Mouse (Mus musculus) gastrocnemius, postnatal 25 days (tissue): ENCODE results near the gene Vps25. TPM values are rescaled to one million over a fixed set of nuclear protein-coding genes. Genes with fewer than 3 reads are reported as not detected.

ENCODE experiments used
- DNase-seq: peaks from one replicate; pipeline ENCODE4 v3.0.0; 2022
- total RNA-seq, 2 experiments: library from RNA; stranded (reverse); gene quantifications; 1 replicate in 1 of 2; 2 replicates in 1 of 2; pipeline ENCODE4 v1.2.3; 2021

Vps25 gene
- total RNA-seq, 2 experiments from 2014 or later, result 31.8 to 36.4 TPM

DNA sequence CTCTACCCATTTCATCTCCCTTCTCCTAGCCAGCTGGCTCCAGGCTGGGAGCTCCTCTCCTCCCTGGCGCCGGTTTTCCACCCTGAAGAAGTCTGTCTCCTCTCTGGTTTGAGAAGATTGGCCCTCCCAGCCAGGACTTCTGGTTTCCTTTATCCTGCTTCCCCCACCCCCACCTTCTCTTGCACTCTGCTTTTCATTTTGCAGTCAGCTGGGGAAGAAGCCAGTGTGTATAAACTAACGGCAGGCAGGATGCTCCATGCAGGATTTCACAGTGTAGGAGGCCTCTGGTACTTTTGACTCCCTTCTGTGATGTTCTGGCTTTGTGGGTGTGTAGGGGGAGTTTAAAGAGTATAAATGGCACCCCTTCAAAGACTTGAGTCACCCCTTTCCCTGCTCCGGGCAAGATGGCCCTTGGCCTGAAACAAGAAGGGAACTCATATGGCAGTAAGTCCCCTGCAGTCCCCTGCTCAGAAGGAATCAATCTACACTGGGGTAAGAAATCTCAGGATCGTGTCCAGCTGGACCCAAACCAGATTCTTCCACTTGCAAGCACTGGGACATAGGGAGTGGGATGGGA is 15.3 kb upstream of the Vps25 start:
- DNase-seq, result peak; percentile 46

DNA sequence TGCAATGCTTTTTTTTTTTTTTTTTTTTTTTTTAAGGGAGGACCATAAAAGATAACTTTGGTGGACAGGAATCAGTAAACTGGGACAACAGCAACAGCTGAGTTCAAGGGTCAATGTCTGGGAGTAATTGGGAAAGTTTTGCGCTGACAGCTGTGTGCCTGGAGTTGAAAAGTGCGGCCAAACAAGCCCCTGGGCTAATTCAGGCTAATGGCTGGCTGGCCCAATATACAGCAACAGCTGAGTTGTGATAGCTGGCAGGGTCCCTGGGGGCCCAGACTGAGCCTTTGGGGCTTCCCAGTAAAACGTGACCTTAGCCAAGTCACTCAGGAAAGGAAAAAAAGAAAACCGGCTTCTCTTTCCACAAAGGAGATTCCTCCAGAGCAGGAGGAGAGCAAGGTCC is 8.4 kb upstream of the Vps25 start:
- peak; percentile 74 for DNase-seq

DNA sequence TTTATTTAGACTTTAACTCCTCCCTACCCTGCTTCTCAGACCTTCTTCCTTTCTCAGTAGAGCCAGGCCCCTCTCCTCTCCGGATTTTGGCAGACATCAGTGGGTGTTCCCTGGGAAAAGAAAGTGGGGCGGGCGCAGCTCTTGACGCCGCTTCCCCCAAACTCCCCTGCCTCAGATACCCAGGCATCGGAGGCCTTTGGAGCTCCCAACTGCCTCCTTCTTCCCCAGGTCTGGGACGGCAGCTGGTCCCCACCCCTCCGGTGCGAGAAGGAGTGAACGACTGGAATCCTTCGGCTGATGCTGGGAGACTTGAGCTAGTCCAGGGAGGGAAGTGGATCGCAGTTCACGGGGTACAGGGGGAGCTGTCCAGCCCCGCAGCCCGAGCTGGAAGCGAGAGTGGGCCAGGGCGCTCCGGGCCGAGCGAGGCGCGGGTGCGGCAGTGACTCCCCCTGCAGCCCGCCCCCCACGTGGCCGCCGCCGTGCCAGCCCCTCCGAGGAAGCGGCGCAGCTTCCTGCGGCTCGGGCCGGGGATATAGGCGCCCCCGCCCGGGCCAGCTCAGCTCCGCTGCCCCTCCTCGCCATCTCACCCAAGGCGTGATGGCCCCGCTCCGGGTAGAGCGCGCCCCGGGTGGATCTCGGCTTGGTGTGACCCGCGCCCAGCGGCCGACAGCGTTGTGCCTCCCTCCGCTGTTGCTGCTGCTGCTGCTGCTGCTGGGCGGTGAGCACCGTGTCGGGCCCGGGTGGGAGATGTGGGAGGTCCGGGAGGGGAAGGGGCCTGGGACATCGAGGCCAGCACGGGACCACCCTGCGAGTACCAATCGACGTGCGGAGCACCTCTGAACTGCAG is 7.4 kb upstream of the Vps25 start, which contains the start of gene Ramp2:
Gene Ramp2, plus strand, starts transcription at position 174 of the 847 bp plus-strand sequence.
- DNase-seq, result peak; percentile 78

DNA sequence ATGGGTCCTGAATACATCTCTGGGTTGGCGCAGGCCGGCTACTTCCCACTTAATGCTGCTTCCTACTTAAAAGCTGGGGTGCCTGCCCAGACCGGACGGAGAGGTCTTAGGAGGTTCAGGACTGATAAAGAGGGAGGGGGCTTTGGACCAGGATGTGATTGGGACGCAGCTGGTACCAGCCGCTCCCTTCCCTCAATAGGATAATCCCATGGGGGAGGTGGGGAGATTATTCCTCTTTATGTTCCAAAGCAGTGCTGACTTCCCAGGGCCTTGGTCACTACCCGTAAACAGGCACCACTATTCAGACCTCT is 6.8 kb upstream of the Vps25 start:
- DNase-seq, result no peak

DNA sequence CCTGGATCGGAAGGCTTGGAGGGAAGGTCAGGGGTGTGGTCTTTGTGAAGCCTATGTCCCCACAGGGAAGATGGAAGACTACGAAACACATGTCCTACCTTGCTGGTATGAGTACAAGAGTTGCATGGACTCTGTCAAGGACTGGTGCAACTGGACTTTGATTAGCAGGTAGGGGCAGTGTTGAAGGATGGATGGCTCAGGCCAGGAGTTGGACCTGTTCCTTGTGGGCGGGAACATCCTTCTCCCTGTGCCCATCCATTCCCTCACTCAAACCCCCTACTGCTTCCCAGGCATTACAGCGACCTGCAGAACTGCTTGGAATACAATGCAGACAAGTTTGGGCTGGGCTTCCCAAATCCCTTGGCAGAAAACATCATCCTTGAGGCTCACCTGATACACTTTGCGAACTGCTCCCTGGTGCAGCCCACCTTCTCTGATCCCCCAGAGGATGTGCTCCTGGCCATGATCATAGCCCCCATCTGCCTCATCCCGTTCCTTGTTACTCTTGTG is 5.9 kb upstream of the Vps25 start:
- DNase-seq, result no peak

DNA sequence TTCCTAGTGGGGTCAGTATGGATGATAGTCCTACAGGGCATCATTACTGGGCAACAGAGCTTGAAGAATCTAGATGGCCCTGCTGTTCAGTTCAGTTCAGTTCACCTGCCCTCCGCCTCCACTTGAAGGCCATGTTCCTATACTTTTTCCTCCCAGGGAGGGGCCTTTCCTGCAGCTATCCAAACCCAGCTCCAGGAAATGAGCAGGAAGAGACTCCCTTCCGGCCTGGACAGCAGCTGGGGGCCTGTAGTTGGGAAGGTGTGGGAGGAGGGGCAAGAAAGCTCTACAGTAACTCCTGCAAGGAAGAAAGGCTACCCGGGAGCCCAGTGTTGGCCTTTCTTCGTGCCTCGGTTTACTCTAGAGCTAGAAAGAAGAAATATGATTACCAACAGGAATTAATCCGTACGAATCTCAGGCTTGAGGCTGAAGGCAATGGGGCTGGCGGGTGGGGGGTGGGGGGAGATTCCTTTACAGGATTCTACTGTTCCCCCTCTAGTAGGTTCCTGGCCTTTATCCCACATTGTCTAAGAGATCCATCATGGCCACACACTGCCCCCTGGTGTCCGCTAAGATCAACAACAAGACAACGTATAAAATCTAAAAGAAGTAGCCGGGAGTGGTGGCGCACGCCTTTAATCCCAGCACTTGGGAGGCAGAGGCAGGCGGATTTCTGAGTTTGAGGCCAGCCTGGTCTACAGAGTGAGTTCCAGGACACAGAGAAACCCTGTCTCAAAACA is 5.1 kb upstream of the Vps25 start:
- DNase-seq, result peak; percentile 50

DNA sequence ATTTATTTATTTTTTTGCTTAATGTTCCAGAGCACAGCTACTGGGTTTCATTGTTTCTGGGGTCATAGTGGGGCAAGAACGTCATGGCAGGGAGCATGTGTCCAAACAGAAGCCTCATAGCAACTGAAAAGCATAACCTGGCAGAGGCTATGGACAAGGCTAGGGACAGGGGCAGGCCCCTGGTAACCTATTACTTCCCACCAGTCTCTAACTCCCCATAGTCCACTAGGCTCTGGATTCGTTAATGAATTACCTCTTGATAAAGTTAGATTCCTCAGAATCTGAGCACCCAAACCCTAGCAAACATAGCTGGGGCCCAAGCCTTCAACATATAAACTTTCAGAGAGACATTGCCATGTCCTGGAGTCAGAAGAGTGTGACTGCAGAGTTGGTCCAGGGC is 2.5 kb upstream of the Vps25 start:
- no peak for DNase-seq

DNA sequence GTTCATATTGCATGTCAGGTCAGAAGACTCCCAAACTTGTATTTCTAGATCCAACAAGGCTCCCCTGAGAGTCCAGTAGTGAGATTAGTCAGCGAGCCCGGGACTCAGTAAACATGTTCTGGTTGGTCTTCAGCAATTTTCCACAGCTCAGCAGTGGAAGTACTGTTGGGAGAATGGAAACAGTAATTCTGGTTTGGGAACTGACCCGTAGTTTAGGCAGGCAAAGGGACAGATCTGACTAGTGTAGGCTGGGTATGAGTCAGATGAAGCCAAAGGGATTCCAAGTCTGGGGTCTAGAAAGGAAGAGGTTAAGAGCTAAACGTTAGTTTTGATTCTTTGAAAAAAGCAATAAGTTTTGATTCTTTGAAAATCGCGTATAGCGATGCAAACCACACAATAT is 566 bp upstream of the Vps25 start:
- DNase-seq, result no peak

DNA sequence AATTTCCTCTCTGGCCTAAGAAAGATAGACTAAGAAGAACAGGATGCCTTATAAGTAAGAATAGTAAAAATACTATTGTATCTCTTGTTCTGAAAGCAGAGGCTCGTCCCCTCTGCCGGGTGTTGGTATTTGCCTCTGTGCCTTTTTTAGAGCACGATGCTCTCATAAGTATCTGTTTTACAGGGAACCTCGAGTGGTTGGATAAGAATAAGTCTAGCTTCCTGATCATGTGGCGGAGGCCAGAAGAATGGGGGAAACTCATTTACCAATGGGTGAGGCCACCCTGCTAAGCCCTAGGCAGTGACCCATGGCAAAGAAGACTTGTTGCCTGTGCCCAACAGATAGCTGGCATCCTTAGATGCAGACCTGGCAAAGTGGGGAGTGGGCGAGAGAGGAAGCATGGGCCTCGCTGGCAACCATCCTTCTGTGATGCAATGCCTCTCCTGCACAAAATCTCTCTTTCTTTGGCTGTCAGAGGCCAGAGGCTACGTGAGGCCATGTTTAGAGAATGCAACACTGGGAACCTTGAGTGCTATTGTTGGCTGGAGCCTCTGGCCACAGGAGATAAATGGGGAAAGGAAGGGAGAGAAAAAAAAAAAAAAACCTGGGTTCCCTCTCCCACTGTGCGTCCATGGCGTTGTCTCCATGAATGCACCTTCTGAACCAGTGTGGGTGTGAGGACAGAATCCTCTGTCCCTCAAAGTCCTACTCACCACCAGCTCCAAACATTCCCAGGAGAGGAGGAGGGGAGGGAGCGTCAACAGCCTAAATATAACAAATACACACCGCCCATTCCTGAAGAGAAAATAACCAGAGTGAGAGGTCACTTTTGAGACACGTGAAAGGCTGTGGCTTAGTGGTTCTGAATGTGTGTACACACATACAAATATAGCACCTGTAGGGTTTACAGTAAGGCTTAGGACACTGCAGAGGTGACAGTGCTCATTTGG is 2.6 kb downstream of the Vps25 start:
- no peak for DNase-seq

DNA sequence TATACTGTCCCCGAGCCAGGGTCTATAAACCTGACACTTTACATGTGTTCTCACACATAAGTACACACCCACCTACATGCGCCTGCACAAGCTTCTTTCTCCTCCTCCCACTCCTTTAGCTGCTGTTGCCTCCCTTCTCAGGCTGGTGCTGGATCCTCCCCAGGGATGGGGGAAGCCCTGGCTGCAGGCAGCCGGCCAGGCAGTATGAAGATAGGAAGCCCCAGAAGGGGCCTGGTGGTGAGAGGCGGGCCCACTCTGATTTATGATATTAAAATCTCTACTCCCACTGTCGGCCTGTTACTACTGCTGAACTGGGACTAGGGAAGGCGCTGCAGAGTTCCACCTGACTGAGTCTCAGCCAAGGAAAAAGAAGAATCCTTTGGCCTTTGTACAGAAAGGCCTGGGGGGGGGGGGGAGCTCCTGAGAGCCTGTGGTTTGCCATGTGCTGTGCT is 5.8 kb downstream of the Vps25 start:
- no peak for DNase-seq

DNA sequence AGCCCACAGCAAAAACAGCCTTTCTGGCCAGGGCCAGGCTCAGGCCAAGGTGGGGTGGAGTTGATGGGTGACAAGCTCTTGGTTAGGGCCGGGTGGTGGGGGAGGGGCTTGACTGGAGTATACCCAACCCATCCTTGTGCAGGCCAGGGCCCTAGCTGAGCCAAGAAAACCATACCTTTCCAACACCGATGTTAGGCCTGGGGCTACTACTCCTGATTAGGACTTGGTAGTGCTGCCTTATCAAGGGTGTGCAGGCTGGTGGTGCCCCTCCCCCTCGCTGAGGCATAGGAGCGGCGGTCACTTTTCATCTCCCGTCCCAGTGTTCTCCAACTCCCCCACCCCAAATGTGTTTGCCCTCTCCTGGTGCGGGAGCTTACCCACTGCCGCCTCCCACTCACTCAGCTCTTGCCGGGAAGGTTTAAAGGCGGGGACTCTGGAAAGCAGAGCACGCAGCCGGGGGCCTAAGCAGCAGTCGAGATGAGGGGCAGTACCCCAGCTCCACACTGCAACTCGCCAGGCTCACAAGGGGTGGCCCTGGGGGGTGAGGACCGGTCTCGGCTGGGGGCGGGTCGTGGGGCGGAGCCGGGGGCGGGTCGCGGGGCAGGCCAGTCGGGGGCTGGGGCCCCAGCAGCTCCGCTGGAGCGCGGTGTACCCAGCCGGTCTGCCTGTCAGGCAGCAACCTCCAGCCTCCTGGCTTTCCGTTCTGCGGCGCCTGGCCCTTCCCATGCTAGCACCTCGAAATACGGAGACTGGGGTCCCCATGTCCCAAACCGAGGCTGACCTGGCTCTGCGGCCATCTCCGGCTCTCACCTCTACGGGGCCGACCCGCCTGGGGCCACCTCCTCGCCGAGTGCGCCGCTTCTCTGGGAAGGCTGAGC is 6.7 kb downstream of the Vps25 start, which contains the start of gene Wnk4:
Gene Wnk4, plus strand, starts transcription at position 620 of the 878 bp plus-strand sequence.
- peak; percentile 58 for DNase-seq

DNA sequence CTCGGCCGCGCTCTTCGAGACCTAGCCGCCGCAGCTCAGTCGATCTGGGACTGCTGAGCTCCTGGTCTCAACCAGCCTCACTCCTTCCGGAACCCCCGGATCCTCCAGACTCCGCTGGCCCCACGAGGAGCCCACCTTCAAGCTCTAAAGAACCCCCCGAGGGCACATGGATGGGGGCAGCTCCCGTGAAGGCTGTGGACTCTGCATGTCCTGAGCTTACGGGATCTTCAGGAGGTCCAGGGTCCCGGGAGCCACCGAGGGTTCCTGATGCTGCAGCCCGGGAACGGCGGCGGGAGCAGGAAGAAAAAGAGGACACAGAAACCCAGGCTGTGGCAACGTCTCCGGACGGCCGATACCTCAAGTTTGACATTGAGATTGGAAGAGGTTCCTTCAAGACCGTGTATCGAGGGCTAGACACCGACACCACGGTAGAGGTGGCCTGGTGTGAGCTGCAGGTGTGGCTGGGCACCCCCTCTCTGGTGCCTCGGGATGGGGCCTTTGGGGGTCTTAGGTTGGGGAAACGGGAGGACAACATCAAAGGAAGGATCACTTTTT is 7.4 kb downstream of the Vps25 start:
- DNase-seq, result no peak

DNA sequence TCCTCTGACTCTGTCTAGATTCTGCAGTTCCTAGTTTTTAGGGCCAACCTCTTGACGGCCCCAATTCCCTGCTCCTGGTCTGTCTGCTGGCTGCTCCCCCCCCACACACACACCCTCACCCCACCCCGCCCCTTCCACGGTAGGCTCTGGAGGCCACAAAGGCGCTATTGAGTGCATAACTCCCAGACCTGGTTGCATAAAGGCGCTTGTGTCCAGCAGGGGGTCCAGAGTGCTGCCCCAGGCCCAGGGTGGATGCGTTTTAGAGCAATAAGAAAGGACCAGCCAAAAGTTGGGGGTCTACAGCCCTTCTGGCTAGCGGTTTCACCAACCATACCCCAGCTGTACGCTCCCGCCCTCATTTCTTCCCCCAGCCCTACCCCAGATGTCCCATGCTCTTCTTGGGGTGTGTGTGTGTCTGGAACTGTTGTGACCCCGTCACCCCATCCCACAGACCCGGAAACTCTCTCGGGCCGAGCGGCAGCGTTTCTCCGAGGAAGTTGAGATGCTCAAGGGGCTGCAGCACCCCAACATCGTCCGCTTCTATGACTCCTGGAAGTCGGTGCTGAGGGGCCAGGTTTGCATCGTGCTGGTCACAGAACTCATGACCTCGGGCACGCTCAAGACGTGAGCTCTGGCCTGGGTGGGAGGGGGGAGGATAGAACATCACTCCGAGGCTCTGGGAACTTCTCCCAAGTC is 8.9 kb downstream of the Vps25 start:
- no peak for DNase-seq

DNA sequence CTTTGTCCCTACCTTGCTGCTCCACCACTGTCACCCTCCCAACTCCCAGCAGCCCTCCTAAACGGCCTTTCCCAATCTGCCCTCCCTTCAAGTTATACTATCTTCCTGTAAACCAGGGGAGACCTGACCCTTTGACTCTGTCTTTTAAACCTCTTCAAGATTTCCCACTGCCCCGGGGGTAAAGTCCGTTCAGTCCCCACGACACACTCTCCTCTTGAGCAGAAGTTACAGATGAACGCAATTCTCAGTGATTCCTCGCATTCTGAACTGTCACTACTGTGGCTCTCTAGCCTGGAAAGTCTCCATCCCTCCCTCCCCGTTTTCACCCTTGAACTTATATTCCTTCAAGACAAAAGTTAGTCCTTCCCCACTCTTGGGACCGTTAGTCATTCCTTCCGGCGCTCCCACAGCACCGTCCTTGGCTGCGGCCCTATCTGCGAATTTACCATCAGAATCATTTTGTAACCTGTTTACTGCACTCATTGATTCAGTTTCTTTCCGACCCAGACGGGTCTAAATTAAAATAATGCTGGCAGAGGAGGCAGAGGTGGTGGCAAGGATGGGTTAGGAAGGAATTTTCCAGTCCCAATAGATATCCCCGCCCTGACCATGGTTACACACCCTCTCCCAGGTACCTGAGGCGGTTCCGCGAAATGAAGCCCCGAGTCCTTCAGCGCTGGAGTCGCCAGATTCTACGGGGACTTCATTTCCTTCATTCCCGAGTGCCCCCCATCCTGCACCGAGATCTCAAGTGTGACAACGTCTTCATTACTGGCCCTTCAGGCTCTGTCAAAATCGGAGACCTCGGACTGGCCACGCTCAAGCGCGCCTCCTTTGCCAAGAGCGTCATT is 9.9 kb downstream of the Vps25 start:
- no peak for DNase-seq

DNA sequence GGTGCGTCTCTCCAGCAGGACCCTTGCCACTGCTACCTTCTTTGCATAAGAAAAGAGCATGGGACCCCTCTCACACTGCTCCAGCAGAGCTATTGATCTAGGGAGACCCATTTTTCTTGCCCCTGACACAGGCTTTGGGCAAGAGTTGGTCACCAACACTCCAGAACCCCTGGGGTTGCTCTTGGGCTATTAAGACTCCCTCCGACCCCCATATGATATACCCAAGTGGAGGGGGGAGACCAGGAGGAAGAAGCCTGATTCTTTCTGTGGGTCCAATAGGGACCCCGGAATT is 10.4 kb downstream of the Vps25 start:
- no peak for DNase-seq

DNA sequence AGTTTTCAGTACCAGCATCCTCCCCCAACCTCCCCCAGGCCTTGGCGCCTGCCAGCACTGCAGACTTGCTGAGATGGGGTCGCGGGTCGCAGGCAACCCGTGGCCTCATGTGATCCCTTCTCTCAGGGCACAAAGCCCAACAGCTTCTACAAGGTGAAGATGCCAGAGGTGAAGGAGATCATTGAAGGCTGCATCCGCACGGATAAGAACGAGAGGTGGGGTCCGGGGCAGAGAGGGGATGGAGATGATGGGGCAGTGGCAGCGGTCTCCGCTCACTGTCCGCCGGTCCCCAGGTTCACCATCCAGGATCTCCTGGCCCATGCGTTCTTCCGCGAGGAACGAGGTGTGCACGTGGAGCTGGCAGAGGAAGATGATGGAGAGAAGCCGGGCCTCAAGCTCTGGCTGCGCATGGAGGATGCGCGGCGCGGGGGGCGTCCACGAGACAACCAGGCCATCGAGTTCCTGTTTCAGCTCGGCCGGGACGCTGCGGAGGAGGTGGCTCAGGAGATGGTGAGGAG is 11.5 kb downstream of the Vps25 start:
- no peak for DNase-seq

DNA sequence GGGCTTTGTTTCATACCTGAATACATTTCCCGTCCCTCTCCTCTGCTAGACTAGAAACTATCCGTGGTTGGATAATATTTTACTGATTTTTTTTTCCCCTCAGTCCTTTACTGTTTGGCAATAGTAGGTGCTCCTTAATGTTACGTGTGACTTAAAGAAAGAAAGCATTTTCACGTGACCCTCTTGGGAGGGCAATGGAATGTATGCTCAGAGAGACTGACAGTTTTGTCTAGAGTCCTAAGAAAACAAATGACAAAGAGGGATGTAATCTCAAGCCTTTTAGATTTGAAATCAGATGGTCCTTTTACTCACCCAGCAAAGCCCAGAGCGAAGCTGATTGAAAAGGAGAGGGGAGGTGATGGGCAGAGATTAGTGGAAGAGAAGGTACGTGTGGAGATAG is 12.4 kb downstream of the Vps25 start:
- no peak for DNase-seq

DNA sequence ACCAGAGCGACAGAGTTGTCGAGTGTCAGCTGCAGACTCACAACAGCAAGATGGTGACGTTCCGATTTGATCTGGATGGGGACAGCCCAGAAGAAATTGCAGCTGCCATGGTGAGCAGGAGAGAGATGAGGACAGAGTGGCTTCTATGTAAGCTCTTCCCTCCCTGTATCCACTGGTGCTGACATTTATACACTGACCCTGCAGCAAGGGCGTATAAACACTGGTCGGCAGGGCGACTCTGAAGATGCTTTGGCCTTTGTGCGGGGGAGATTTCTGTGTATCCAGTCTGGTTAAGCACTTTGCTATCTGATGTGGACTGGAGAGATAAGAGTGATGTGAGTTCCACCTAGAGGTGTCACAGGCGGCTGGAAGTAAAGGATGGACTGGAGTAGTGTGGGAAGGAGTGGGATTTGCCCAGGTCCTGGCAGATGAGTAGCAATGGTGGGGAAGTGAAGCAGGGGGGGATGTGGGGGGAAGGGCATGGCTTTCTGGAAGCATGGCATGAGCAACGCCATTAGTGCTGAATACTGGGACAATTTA is 16.1 kb downstream of the Vps25 start:
- DNase-seq, result no peak
